Mouse (Mus musculus) megakaryocyte, adult 5-6 weeks (primary cell): ENCODE data around the gene Ankrd17. TPM values are rescaled to one million over a fixed set of nuclear protein-coding genes. Genes with fewer than 3 reads are reported as not detected.
"Not testable (repeated sequence)": the region's sequence is repeated elsewhere in the genome, so short reads cannot be mapped to it uniquely, and the experiment has no call there.

ENCODE experiments used
- ATAC-seq: 2 replicates; pipeline ENCODE4 v1.8.0; 2016; ENCODE audit warnings: mild to moderate bottlenecking, inconsistent platforms; ENCODE audit not compliant: poor library complexity, severe bottlenecking
- total RNA-seq, 2 experiments: library from RNA; stranded (forward) in 1 of 2; stranded (reverse) in 1 of 2; fragments of 153-499, 151-499 nt in 1 of 2; fragments of 221-1000, 200-1000 nt in 1 of 2; gene quantifications; 2 replicates each; pipeline versions ENCODE4 v1.2.3 to v1.2.4; 2015 to 2017

Ankrd17 gene
- total RNA-seq, 2 experiments from 2014 or later: 44.0 to 54.9 TPM

- ATAC-seq: peak; percentile 66
These were observed 27.0 kb downstream of the Ankrd17 start for GRCm38 (mm10) chr5:90339129-90339952.

- no peak for ATAC-seq
These were observed 27.9 kb downstream of the Ankrd17 start for GRCm38 (mm10) chr5:90338177-90339091.

- ATAC-seq: no peak
These were observed 33.9 kb downstream of the Ankrd17 start for GRCm38 (mm10) chr5:90332478-90332877.

GRCm38 (mm10) chr5:90331071-90331470, 35.3 kb downstream of the Ankrd17 start:
- ATAC-seq: no peak

GRCm38 (mm10) chr5:90298396-90298795, 68.0 kb downstream of the Ankrd17 start:
- no peak for ATAC-seq

GRCm38 (mm10) chr5:90289887-90290286, 76.5 kb downstream of the Ankrd17 start:
- no peak for ATAC-seq

- ATAC-seq: peak; percentile 82
These were observed 79.8 kb downstream of the Ankrd17 start for GRCm38 (mm10) chr5:90286559-90286958.

GRCm38 (mm10) chr5:90280061-90280460, 86.3 kb downstream of the Ankrd17 start:
- no peak for ATAC-seq

- no peak for ATAC-seq
These were observed 87.0 kb downstream of the Ankrd17 start for GRCm38 (mm10) chr5:90279418-90279817.

- no peak for ATAC-seq
These were observed 88.9 kb downstream of the Ankrd17 start for GRCm38 (mm10) chr5:90277443-90277842.

GRCm38 (mm10) chr5:90274806-90275205, 91.6 kb downstream of the Ankrd17 start:
- ATAC-seq: no peak

GRCm38 (mm10) chr5:90262230-90262629, 104.1 kb downstream of the Ankrd17 start:
- ATAC-seq: not testable (repeated sequence)

- no peak for ATAC-seq
These were observed 109.4 kb downstream of the Ankrd17 start for GRCm38 (mm10) chr5:90257023-90257422.

- ATAC-seq: no peak
These were observed 118.9 kb downstream of the Ankrd17 start for GRCm38 (mm10) chr5:90247503-90247902.

- ATAC-seq: no peak
These were observed 119.4 kb downstream of the Ankrd17 start for GRCm38 (mm10) chr5:90246987-90247386.

- ATAC-seq: no peak
These were observed 119.8 kb downstream of the Ankrd17 start for GRCm38 (mm10) chr5:90246567-90246966.

- no peak for ATAC-seq
These were observed 121.0 kb downstream of the Ankrd17 start for GRCm38 (mm10) chr5:90245416-90245815.

- ATAC-seq: no peak
These were observed 131.2 kb downstream of the Ankrd17 start for GRCm38 (mm10) chr5:90235217-90235616.

GRCm38 (mm10) chr5:90233305-90233704, 133.1 kb downstream of the Ankrd17 start:
- ATAC-seq: no peak

- no peak for ATAC-seq
These were observed 136.6 kb downstream of the Ankrd17 start for GRCm38 (mm10) chr5:90229760-90230159.

GRCm38 (mm10) chr5:90226696-90227095, 139.7 kb downstream of the Ankrd17 start:
- no peak for ATAC-seq

- no peak for ATAC-seq
These were observed 141.6 kb downstream of the Ankrd17 start for GRCm38 (mm10) chr5:90224730-90225129.
